Mouse (Mus musculus) embryonic facial prominence, embryonic 15.5 days (tissue): ENCODE results near the gene Nck2. TPM values are rescaled to one million over a fixed set of nuclear protein-coding genes. Genes with fewer than 3 reads are reported as not detected.

Source experiments
- ATAC-seq: fragments of 200-750 bp; cut with Nextera tagmentation; 2 replicates; pipeline ENCODE4 v1.8.0; 2017; ENCODE audit warnings: low read depth, moderate TSS enrichment; ENCODE audit not compliant: insufficient number of reproducible peaks, low FRiP score, low TSS enrichment
- H3K27ac ChIP-seq: fragments of 300-500 bp; sonication (generic); replicated peaks from 2 replicates; pipeline ENCODE4 v1.5.1; 2015; ENCODE audit warnings: mild to moderate bottlenecking, inconsistent platforms
- H3K27me3 ChIP-seq: fragments of 300-500 bp; sonication (generic); 2 replicates; pipeline ENCODE4 v1.6.1; 2015; ENCODE audit warnings: inconsistent platforms
- H3K36me3 ChIP-seq: fragments of 300-500 bp; sonication (generic); 2 replicates; pipeline ENCODE4 v1.6.1; 2015; ENCODE audit warnings: mild to moderate bottlenecking, inconsistent platforms
- H3K4me1 ChIP-seq: fragments of 300-500 bp; sonication (generic); 2 replicates; pipeline ENCODE4 v1.6.1; 2015; ENCODE audit warnings: inconsistent platforms
- H3K4me2 ChIP-seq: fragments of 300-500 bp; sonication (generic); replicated peaks from 2 replicates; pipeline ENCODE4 v1.6.1; 2015; ENCODE audit warnings: mild to moderate bottlenecking, inconsistent platforms
- H3K4me3 ChIP-seq: fragments of 300-500 bp; sonication (generic); replicated peaks from 2 replicates; pipeline ENCODE4 v1.5.1; 2015; ENCODE audit warnings: mild to moderate bottlenecking, inconsistent platforms
- H3K9ac ChIP-seq: fragments of 300-500 bp; sonication (generic); 2 replicates; pipeline ENCODE4 v1.6.1; 2015; ENCODE audit warnings: inconsistent platforms
- H3K9me3 ChIP-seq: fragments of 300-500 bp; sonication (generic); replicated peaks from 2 replicates; pipeline ENCODE4 v1.6.1; 2016; ENCODE audit warnings: inconsistent platforms
- WGBS: fragments of 180-500 bp; shearing (Covaris S2); methylation state at CpG from one replicate; pipeline ENCODE4 v1.1.7; 2015; 5-methylcytosine and 5-hydroxymethylcytosine counted together
- polyA plus RNA-seq: library from polyadenylated mRNA; unstranded; fragments of >200 nt; fragmentation: Nextera tagmentation; extraction: Ambion mirVana; gene quantifications from 2 replicates; pipeline ENCODE4 v1.2.1, GENCODE M21; 2015

Nck2 gene
- polyA plus RNA-seq, 1 experiment from 2014 or later: 37.5 TPM

GRCm38 (mm10) chr1:43561085-43561484 lies 116.7 kb downstream of the Nck2 start:
- Histone ChIP-seq H3K4me2 (no peak overlapping the region), H3K36me3 (no peaks in the 10 kb centered on the region), H3K9ac (no peak overlapping the region), H3K4me3 (no peak overlapping the region), H3K27ac (no peak overlapping the region), H3K9me3 (no peaks in the 10 kb centered on the region), H3K4me1 (no peaks in the 10 kb centered on the region), H3K27me3 (no peaks in the 10 kb centered on the region)
- WGBS: 69% methylated on average over 3 of the region's 3 CpGs
- no peak for ATAC-seq

- no peaks in the 10 kb centered on the region for H3K9me3 ChIP-seq
- WGBS: 75% methylated on average over 13 of the region's 13 CpGs
- H3K27ac ChIP-seq: no peak overlapping the region
- H3K4me3 ChIP-seq: no peak overlapping the region
- no peaks in the 10 kb centered on the region for H3K36me3 ChIP-seq
- ATAC-seq: no peak
- no peaks in the 10 kb centered on the region for H3K27me3 ChIP-seq
- H3K9ac ChIP-seq: no peak overlapping the region
- H3K4me2 ChIP-seq: no peak overlapping the region
- H3K4me1 ChIP-seq: peaks cover 7% of the 10 kb centered on the region; the same call in 1 of the 2 replicates
Observed at GRCm38 (mm10) chr1:43562002-43562666, 117.8 kb downstream of the Nck2 start.

GRCm38 (mm10) chr1:43565260-43565659 lies 120.9 kb downstream of the Nck2 start:
- 0 out of 2 replicates have a peak, but pooled peaks cover 6% of the 10 kb centered on the region for H3K36me3 ChIP-seq
- ATAC-seq: no peak
- 96% methylated on average over 4 of the region's 4 CpGs for WGBS
- H3K9ac ChIP-seq: no peak overlapping the region
- no peak overlapping the region for H3K27ac ChIP-seq
- no peak overlapping the region for H3K4me3 ChIP-seq
- no peaks in the 10 kb centered on the region for H3K27me3 ChIP-seq
- H3K9me3 ChIP-seq: no peaks in the 10 kb centered on the region
- H3K4me1 ChIP-seq: peaks cover 7% of the 10 kb centered on the region; the same call in 1 of the 2 replicates
- no peak overlapping the region for H3K4me2 ChIP-seq

DNA sequence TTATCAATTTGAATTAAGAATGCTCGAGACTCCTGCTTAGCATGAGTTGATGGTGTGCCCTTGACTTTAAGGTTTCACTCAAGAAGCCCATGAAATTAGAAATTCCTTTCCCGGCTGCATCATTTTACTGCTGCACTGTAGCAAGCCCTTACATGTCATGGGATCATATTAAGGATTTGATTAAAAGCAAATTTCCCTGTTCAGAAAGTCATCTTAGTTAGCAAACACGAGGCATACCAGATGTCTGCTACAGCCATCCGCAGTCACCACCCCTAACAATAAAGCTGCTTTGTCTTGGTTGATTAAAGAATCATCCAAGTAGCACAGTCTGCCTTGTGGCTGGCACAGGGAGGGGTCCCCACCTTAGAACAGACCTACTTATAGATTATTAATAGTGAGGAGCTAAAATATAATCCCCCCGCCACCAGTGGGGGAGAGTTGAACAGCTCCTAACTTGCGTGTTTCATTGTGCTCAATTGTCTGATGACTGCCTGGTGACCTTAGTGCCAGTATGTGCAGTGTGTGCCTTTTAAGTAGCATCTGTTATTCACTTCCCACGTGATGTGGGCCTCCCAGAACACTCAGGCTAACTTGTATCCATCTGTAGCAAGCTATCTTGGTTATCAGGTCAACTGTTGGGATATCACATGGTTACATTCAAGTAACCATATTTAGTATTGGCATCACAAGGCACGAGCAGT lies 122.4 kb downstream of the Nck2 start:
- ATAC-seq: no peak
- 0 out of 2 replicates have a peak, but pooled peaks cover 6% of the 10 kb centered on the region for H3K36me3 ChIP-seq

GRCm38 (mm10) chr1:43568824-43569223 lies 124.4 kb downstream of the Nck2 start:
- Histone ChIP-seq H3K4me1 (peaks cover 7% of the 10 kb centered on the region; the same call in 1 of the 2 replicates), H3K9ac (no peak overlapping the region), H3K27ac (no peak overlapping the region), H3K4me2 (no peak overlapping the region), H3K27me3 (no peaks in the 10 kb centered on the region), H3K36me3 (0 out of 2 replicates have a peak, but pooled peaks cover 6% of the 10 kb centered on the region), H3K4me3 (no peak overlapping the region), H3K9me3 (no peaks in the 10 kb centered on the region)
- 44% methylated on average over 10 of the region's 10 CpGs for WGBS
- no peak for ATAC-seq

More for the DNA sequence above, 122.4 kb downstream of the Nck2 start:
- no peaks in the 10 kb centered on the region for H3K9me3 ChIP-seq
- no peak overlapping the region for H3K4me3 ChIP-seq
- WGBS: 41% methylated on average over 8 of the region's 8 CpGs
- H3K9ac ChIP-seq: no peak overlapping the region
- H3K27me3 ChIP-seq: no peaks in the 10 kb centered on the region
- peaks cover 7% of the 10 kb centered on the region; the same call in 1 of the 2 replicates for H3K4me1 ChIP-seq
- no peak overlapping the region for H3K4me2 ChIP-seq
- H3K27ac ChIP-seq: no peak overlapping the region

DNA sequence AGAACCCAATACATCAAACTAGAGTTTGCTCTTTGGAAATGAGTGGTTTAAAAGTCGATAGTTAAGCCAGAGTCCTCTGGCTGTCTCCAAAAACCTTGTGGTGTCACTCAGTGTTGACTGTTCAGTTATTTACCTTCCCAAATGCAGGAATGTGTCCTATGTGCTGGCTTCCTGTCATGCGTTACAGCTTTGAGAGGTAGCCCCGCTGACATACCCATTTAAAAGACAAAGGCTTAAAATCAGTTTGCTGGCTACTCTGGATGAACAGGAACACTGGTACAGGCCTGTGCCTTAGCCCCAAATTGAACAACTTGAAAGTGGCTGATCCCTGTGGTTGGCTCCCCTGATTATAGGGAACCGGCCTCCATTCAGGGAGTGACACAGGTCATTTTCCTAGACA lies 126.7 kb downstream of the Nck2 start:
- no peak overlapping the region for H3K4me2 ChIP-seq
- H3K27ac ChIP-seq: no peak overlapping the region
- whole genome bisulfite sequencing: 93% methylated on average over 4 of the region's 4 CpGs
- no peak overlapping the region for H3K4me3 ChIP-seq
- H3K36me3 ChIP-seq: 0 out of 2 replicates have a peak, but pooled peaks cover 6% of the 10 kb centered on the region
- H3K9ac ChIP-seq: no peak overlapping the region
- peaks cover 7% of the 10 kb centered on the region; the same call in 1 of the 2 replicates for H3K4me1 ChIP-seq
- no peaks in the 10 kb centered on the region for H3K9me3 ChIP-seq
- no peak for ATAC-seq
- no peaks in the 10 kb centered on the region for H3K27me3 ChIP-seq

DNA sequence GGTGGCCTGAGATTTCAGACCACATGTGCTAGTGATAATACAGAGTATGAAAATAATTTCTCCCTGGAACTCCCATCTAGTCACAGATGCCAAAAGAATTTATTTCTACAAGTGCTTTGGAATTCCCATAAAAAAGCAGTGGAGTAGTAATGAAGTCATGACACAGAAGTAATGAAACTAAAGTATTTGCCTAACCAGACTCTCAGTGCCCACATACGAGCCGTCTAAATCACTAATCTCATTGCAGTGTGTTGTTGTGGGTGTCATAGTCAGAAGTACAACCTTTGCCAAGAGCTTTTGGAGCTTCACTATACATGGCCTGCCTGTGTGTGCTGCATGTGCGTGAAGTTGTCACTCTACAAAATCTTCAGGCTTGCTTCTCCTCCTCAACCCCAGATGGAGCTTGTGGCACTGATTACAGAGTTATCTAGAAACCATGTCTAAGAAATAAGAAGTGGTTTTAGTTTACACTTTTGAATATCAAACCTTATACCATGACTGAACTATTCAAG lies 130.5 kb downstream of the Nck2 start:
- ATAC-seq: no peak
- H3K4me1 ChIP-seq: no peaks in the 10 kb centered on the region
- no peak overlapping the region for H3K4me3 ChIP-seq

GRCm38 (mm10) chr1:43577371-43577770 lies 133.0 kb downstream of the Nck2 start:
- WGBS: 85% methylated on average over 3 of the region's 3 CpGs

More for the DNA sequence above, 130.5 kb downstream of the Nck2 start:
- Histone ChIP-seq H3K27me3 (no peaks in the 10 kb centered on the region), H3K27ac (no peak overlapping the region), H3K9ac (no peak overlapping the region), H3K4me2 (no peak overlapping the region), H3K36me3 (no peaks in the 10 kb centered on the region), H3K9me3 (no peaks in the 10 kb centered on the region)
- WGBS: 44% methylated on average over 3 of the region's 3 CpGs

GRCm38 (mm10) chr1:43583564-43583963 lies 139.2 kb downstream of the Nck2 start:
- ATAC-seq: no peak
- no peak overlapping the region for H3K27ac ChIP-seq
- H3K36me3 ChIP-seq: no peaks in the 10 kb centered on the region
- 51% methylated on average over 1 of the region's 1 CpGs for WGBS
- no peak overlapping the region for H3K4me3 ChIP-seq
- no peak overlapping the region for H3K4me2 ChIP-seq
- no peaks in the 10 kb centered on the region for H3K27me3 ChIP-seq
- H3K4me1 ChIP-seq: no peaks in the 10 kb centered on the region
- H3K9me3 ChIP-seq: no peaks in the 10 kb centered on the region
- no peak overlapping the region for H3K9ac ChIP-seq

More at GRCm38 (mm10) chr1:43577371-43577770, 133.0 kb downstream of the Nck2 start:
- no peaks in the 10 kb centered on the region for H3K36me3 ChIP-seq
- H3K27ac ChIP-seq: no peak overlapping the region
- no peak overlapping the region for H3K9ac ChIP-seq
- no peak for ATAC-seq
- no peaks in the 10 kb centered on the region for H3K9me3 ChIP-seq
- no peak overlapping the region for H3K4me3 ChIP-seq
- H3K4me2 ChIP-seq: no peak overlapping the region
- no peaks in the 10 kb centered on the region for H3K27me3 ChIP-seq
- H3K4me1 ChIP-seq: no peaks in the 10 kb centered on the region

- Histone ChIP-seq H3K4me2 (no peak overlapping the region), H3K36me3 (no peaks in the 10 kb centered on the region), H3K4me1 (no peaks in the 10 kb centered on the region), H3K27me3 (no peaks in the 10 kb centered on the region), H3K27ac (no peak overlapping the region), H3K9me3 (no peaks in the 10 kb centered on the region), H3K4me3 (no peak overlapping the region), H3K9ac (no peak overlapping the region)
- 88% methylated on average over 1 of the region's 1 CpGs for WGBS
- ATAC-seq: no peak
Observed at GRCm38 (mm10) chr1:43589001-43589400, 144.6 kb downstream of the Nck2 start.

- Histone ChIP-seq H3K9me3 (no peaks in the 10 kb centered on the region), H3K4me2 (no peak overlapping the region), H3K27me3 (no peaks in the 10 kb centered on the region), H3K9ac (no peak overlapping the region), H3K27ac (no peak overlapping the region), H3K36me3 (no peaks in the 10 kb centered on the region), H3K4me1 (peaks cover 3% of the 10 kb centered on the region), H3K4me3 (no peak overlapping the region)
- 59% methylated on average over 2 of the region's 2 CpGs for WGBS
- no peak for ATAC-seq
Observed at GRCm38 (mm10) chr1:43589910-43590309, 145.5 kb downstream of the Nck2 start.
